Mouse (Mus musculus): ENCODE data around the gene Pars2. TPM values are rescaled to one million over a fixed set of nuclear protein-coding genes. Genes with fewer than 3 reads are reported as not detected.

Gene Pars2
- polyA plus RNA-seq, 1 experiment = not detected

DNA sequence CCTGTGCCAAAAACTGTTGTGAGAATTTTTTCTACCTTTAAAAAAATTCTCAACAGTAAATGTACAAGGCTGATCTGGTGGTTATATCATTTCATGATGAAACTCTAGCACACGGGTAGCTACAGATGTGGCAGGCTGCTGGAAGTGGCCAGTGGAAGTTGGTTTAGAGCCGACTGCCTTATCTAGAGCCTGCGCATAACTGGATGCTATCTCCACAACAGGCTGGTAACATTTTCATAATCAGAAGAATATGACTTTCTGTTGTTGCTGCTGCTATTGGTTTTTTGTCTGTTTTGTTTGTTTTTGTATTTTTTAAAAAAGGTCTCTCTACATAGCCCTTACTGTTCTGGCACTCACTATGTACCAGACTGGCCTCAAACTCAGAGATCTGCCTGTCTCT lies 1.7 kb downstream of the Pars2 start:
- Histone ChIP-seq H3K4me3 (ENCODE audit: insufficient read depth, low read depth, low read length) (no peak overlapping the region), H3K27ac (ENCODE audit: insufficient read depth, low read depth, low read length) (no peak overlapping the region), H3K4me1 (ENCODE audit: control insufficient read depth, insufficient read depth, low read length) (peaks cover 4% of the 10 kb centered on the region)
- 92% methylated on average over 3 of the region's 3 CpGs for WGBS
- TF ChIP-seq CTCF (IDR thresholded peaks at IDR 0.05; ENCODE audit: insufficient read depth, low read depth, low read length) (no peak), POLR2A (IDR thresholded peaks at IDR 0.05; ENCODE audit: insufficient read depth, low read depth, low read length) (no peak)

DNA sequence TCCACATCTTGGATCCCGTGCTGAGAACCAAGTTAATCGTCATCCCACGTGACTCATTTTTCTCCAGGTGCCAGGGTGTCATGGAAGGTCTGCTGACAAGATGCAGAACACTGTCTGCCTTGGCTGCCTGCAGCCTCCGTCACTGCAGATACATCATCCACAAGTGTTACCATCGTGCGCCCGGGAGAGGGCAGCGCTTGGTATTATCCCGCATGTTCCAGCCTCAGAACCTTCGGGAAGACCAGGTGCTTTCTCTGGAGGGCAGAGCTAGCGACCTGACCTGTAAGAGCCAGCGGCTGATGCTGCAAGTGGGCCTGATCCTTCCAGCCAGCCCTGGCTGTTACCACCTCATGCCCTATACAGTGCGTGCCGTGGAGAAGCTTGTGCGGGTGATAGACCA lies 2.2 kb downstream of the Pars2 start:
- H3K27ac ChIP-seq (ENCODE audit: insufficient read depth, low read depth, low read length) = no peak overlapping the region
- TF ChIP-seq CTCF (IDR thresholded peaks at IDR 0.05; ENCODE audit: insufficient read depth, low read depth, low read length) (no peak), POLR2A (IDR thresholded peaks at IDR 0.05; ENCODE audit: insufficient read depth, low read depth, low read length) (no peak)
- no peak overlapping the region for H3K4me3 ChIP-seq (ENCODE audit: insufficient read depth, low read depth, low read length)
- H3K4me1 ChIP-seq (ENCODE audit: control insufficient read depth, insufficient read depth, low read length) = peaks cover 2% of the 10 kb centered on the region; the same call in 1 of the 2 replicates
- 97% methylated on average over 15 of the region's 15 CpGs for WGBS

DNA sequence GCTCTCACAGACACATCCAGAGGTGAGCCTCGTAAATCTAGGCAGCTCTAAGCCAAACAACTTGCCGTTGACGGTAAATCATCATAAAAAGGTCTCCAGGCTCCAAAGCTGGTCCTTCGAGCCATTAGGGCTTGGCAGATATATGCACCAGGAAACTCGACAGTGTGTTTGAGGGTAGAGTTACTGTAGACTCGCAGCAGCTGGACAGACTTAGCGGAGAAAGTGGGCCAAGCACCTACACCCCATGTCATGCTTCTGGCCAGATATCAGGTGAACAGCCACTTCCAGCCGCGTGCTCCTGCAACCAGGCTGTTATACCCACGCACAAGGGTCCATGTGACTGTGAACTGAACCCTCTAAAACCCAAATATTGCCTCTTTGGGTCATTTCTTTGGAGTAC lies 4.8 kb downstream of the Pars2 start:
- WGBS = 94% methylated on average over 10 of the region's 10 CpGs
- Histone ChIP-seq H3K27ac (ENCODE audit: insufficient read depth, low read depth, low read length) (no peak overlapping the region), H3K4me3 (ENCODE audit: insufficient read depth, low read depth, low read length) (no peak overlapping the region), H3K4me1 (ENCODE audit: control insufficient read depth, insufficient read depth, low read length) (peaks cover 2% of the 10 kb centered on the region; the same call in 1 of the 2 replicates)
- TF ChIP-seq POLR2A (IDR thresholded peaks at IDR 0.05; ENCODE audit: insufficient read depth, low read depth, low read length) (no peak), CTCF (IDR thresholded peaks at IDR 0.05; ENCODE audit: insufficient read depth, low read depth, low read length) (no peak)

DNA sequence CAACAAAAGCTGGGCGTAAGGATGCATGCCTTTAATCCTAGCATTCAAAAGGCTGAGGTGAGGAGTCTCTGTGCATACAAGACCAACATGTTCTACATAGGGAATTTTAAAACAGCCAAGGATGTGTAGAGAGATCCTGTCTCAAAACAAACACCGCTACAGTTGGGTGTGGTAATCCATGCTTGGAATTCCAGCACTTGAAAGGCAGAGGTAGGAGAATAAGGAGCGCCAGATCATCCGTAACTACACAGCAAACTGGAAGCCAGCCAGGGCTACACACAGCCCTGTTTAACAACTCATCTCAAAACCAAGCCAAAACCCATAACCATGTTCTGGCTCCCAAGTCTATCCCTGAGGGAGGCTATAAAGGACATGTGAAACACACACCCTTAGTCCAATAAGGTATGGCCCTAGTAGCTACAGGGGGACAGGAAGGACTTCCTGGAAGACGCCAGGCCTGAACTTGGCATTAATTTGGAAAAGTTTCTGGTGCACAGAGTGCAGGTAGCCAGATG lies 13.1 kb downstream of the Pars2 start:
- TF ChIP-seq CTCF (IDR thresholded peaks at IDR 0.05; ENCODE audit: insufficient read depth, low read depth, low read length) (no peak), POLR2A (IDR thresholded peaks at IDR 0.05; ENCODE audit: insufficient read depth, low read depth, low read length) (no peak)
- Histone ChIP-seq H3K4me1 (ENCODE audit: control insufficient read depth, insufficient read depth, low read length) (no peaks in the 10 kb centered on the region), H3K4me3 (ENCODE audit: insufficient read depth, low read depth, low read length) (no peak overlapping the region), H3K27ac (ENCODE audit: insufficient read depth, low read depth, low read length) (no peak overlapping the region)
- 83% methylated on average over 5 of the region's 5 CpGs for WGBS

DNA sequence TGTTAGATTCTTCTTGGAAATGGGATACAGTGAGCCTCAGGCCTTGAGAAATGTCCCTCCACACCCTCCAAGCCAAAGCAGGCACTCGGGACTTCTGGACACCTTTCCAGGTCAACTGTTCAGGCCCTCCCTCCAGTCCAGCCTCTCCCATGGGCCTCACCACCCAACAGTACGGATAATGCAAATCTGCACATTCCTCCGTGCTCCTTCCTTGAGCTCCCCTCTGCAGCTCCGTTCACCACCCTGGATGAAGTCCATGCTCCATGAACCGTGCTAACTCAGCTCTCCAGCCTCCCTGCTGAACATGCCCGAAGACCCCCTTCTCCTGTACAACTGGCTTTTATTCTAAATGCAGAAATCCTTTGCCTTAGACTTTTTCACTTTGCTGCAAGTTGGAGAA lies 13.8 kb downstream of the Pars2 start:
- Histone ChIP-seq H3K27ac (ENCODE audit: insufficient read depth, low read depth, low read length) (no peak overlapping the region), H3K4me3 (ENCODE audit: insufficient read depth, low read depth, low read length) (no peak overlapping the region), H3K4me1 (ENCODE audit: control insufficient read depth, insufficient read depth, low read length) (no peaks in the 10 kb centered on the region)
- TF ChIP-seq POLR2A (IDR thresholded peaks at IDR 0.05; ENCODE audit: insufficient read depth, low read depth, low read length) = no peak
- TF ChIP-seq CTCF (IDR thresholded peaks at IDR 0.05; ENCODE audit: insufficient read depth, low read depth, low read length) = no peak
- WGBS = 87% methylated on average over 6 of the region's 6 CpGs

DNA sequence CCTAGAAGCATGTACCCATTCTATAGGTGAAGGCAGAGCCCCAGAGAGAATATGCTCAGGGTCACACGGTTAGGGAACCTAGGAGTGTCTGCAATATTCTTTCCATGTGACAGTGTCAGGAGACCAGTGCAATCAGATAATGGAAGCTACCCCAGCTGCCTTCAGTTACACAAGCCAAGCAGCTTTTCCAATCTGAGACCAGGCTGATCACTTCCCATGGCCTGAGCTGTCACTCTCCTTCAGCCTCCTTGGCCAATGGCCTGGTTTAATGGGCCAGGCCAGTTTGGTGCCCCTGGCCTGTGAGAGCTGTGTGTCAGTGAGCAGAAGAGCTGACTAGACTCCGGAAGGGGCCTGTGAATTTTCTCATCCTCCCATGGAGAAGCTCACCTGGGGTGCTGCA lies 14.4 kb downstream of the Pars2 start:
- H3K27ac ChIP-seq (ENCODE audit: insufficient read depth, low read depth, low read length) = no peak overlapping the region
- H3K4me1 ChIP-seq (ENCODE audit: control insufficient read depth, insufficient read depth, low read length) = no peaks in the 10 kb centered on the region
- WGBS = 94% methylated on average over 2 of the region's 2 CpGs
- no peak for TF ChIP-seq CTCF (IDR thresholded peaks at IDR 0.05; ENCODE audit: insufficient read depth, low read depth, low read length)
- no peak for TF ChIP-seq POLR2A (IDR thresholded peaks at IDR 0.05; ENCODE audit: insufficient read depth, low read depth, low read length)
- no peak overlapping the region for H3K4me3 ChIP-seq (ENCODE audit: insufficient read depth, low read depth, low read length)

DNA sequence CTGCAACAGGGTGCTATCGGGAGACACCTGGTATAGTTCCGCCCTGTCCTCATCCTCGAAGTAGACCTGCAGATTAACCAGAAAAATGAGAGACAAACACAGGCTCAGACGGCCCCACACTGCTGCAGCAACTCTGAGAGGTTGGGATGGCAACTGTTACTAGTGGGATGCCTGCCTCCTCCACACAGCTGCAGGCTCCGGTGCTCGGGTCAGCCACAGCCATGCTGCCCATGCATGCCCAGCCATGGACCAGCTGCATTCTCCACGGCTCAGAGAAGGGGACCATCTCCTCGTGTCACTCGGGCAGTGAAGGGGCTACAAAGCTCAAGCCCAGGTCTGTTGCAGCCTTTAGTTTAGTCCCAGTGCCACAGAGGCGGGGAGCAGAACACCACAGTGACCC lies 14.8 kb downstream of the Pars2 start:
- H3K4me3 ChIP-seq (ENCODE audit: insufficient read depth, low read depth, low read length) = no peak overlapping the region
- WGBS = 94% methylated on average over 10 of the region's 10 CpGs
- H3K27ac ChIP-seq (ENCODE audit: insufficient read depth, low read depth, low read length) = no peak overlapping the region
- H3K4me1 ChIP-seq (ENCODE audit: control insufficient read depth, insufficient read depth, low read length) = no peaks in the 10 kb centered on the region
- TF ChIP-seq POLR2A (IDR thresholded peaks at IDR 0.05; ENCODE audit: insufficient read depth, low read depth, low read length) = no peak
- TF ChIP-seq CTCF (IDR thresholded peaks at IDR 0.05; ENCODE audit: insufficient read depth, low read depth, low read length) = no peak

DNA sequence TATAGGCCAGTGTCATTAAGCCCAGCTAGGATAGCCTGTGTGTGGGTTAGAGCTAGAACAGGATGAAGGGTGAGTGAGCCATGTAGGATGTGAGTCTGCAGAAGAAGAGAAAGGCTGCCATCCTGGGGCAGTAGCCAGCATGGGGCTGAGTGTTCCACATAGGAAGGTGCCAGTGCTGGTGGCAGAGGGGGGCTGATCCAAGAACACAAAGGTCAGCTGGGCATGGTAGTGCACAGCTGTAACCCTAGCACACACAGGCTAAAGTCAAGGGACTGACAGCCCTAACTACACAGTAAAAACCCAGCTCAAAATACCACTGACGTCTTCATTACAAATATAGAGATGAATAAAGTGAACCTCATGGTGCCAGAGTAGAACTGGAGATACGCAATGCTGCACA lies 15.7 kb downstream of the Pars2 start:
- Histone ChIP-seq H3K27ac (ENCODE audit: insufficient read depth, low read depth, low read length) (no peak overlapping the region), H3K4me3 (ENCODE audit: insufficient read depth, low read depth, low read length) (no peak overlapping the region), H3K4me1 (ENCODE audit: control insufficient read depth, insufficient read depth, low read length) (no peaks in the 10 kb centered on the region)
- WGBS = 90% methylated on average over 2 of the region's 2 CpGs
- TF ChIP-seq CTCF (IDR thresholded peaks at IDR 0.05; ENCODE audit: insufficient read depth, low read depth, low read length) = no peak
- no peak for TF ChIP-seq POLR2A (IDR thresholded peaks at IDR 0.05; ENCODE audit: insufficient read depth, low read depth, low read length)

DNA sequence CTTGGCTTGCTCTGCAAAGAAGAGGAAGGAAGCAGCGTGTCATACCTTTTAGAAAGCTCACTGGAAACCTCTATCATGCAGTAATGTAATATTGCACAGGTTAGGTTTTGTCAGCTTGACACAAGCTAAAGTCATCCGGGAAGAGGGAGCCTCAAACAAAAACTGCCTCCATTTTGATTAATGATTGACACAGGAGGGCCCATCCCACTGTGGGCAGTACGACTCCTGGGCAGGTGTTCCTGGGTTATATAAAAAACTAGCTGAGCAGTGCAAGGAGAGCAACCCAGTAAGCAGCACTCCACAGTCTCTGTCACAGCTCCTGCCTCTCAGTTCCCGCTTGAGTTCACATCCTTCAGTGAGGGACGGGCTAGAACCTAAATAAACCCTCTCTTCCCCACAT lies 25.9 kb downstream of the Pars2 start:
- H3K27ac ChIP-seq (ENCODE audit: insufficient read depth, low read depth, low read length) = no peak overlapping the region
- TF ChIP-seq POLR2A (IDR thresholded peaks at IDR 0.05; ENCODE audit: insufficient read depth, low read depth, low read length) (no peak), CTCF (IDR thresholded peaks at IDR 0.05; ENCODE audit: insufficient read depth, low read depth, low read length) (no peak)
- peaks cover 3% of the 10 kb centered on the region; the same call in 1 of the 2 replicates for H3K4me1 ChIP-seq (ENCODE audit: control insufficient read depth, insufficient read depth, low read length)
- WGBS = 90% methylated on average over 5 of the region's 5 CpGs
- no peak overlapping the region for H3K4me3 ChIP-seq (ENCODE audit: insufficient read depth, low read depth, low read length)
